Comparison of ENCODE assay signal across 8 mouse cellular contexts in the genomic region with DNA sequence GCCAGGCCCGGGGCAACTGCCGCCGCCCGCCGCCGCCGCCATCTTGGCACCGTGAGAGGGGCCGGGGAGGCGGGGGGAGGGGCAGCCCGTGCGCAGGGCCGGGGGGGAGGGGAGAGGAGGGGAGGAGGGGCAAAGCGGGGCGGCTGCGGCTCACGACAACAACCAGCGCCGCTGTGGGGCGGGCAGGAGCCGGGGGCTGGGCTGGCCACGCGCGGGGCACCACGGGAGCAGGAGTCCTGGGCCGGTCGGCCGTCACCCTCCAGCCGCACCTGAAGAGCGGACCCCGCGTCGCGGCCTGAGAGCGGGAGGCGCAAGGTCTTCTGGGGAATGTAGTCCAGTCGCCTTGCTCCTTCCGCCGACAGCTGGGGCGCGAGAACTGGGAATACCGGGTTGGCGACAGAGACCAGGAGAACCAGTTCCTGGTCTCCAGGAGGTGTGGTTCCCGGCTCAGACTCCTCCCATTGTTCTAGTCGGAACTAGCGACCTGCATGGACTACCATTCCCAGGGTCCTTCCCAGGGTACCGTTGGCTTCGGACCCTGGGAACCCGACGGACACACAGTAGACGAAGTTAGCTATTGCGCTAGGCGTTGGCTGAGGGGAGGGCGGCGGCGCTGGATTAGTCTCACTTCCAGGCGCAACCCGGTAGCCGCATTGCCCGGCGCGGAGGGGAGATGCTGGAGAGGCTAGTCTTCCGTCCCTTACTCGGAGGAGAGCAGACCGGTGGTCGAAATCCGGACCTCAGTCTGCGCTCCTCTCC. TPM values are rescaled to one million over a fixed set of nuclear protein-coding genes. Genes with fewer than 3 reads are reported as not detected.
DNase-seq lines count a peak whose midpoint lies in the region; ATAC-seq and TF ChIP-seq lines count a peak whose summit lies in the region.

A gene (minus strand): TSS at position 51 of the 759 bp plus-strand sequence.

- H3K9me3 ChIP-seq in kidney, embryonic 14.5 days (ENCODE audit: control insufficient read depth, low read length) = no peaks in the 10 kb centered on the region
- no peaks in the 10 kb centered on the region for H3K9me3 ChIP-seq in limb, embryonic 15.5 days

- peak within 1 kb of the TSS; percentile 70 for H3K27ac ChIP-seq in bone marrow macrophage, adult 2 months (ENCODE audit: insufficient read depth, low read depth, low read length)
- peak within 1 kb of the TSS; percentile 66 for H3K27ac ChIP-seq in embryonic fibroblast, embryonic 13.5 days (ENCODE audit: insufficient read depth, low read length)
- peak within 1 kb of the TSS; percentile 89 for H3K27ac ChIP-seq in kidney, embryonic 14.5 days (ENCODE audit: low read depth, low read length)
- peak within 1 kb of the TSS; percentile 94 for H3K27ac ChIP-seq in limb, embryonic 15.5 days

- H3K36me3 ChIP-seq in kidney, embryonic 14.5 days (ENCODE audit: control insufficient read depth, insufficient read depth, low read length) = peaks cover 31% of the 10 kb centered on the region
- peaks cover 27% of the 10 kb centered on the region for H3K36me3 ChIP-seq in limb, embryonic 15.5 days

- peak; percentile 97 for DNase-seq in A20 (ENCODE audit: low read depth, low spot score)
- peak; percentile 98 for DNase-seq in heart, adult 9 months (ENCODE audit: low spot score in 2 of 2)
- peak; percentile 79 to 85 for DNase-seq in monocyte, adult 2 months (ENCODE audit: low read depth in 1 of 2, low spot score in 2 of 2)
- peak; percentile 97 to 98 for DNase-seq in spleen, postnatal 36 days (ENCODE audit: low spot score in 2 of 2)

- TF ChIP-seq POLR2A in bone marrow macrophage, adult 2 months (IDR thresholded peaks at IDR 0.05; ENCODE audit: borderline replicate concordance, low read depth, low read length) = 0 out of 2 replicates have a peak, but pooled peaks have one; percentile 19
- TF ChIP-seq POLR2A in embryonic fibroblast, embryonic 13.5 days (IDR thresholded peaks at IDR 0.05; ENCODE audit: low read depth, low read length) = peak; percentile 89

- peak within 1 kb of the TSS; percentile 74 for H3K4me2 ChIP-seq in kidney, embryonic 14.5 days (replicated peaks; ENCODE audit: low read depth, low read length)
- peak within 1 kb of the TSS; percentile 87 for H3K4me2 ChIP-seq in limb, embryonic 15.5 days

- peaks cover 35% of the 10 kb centered on the region for H3K4me1 ChIP-seq in bone marrow macrophage, adult 2 months (ENCODE audit: control insufficient read depth, insufficient read depth, low read length)
- H3K4me1 ChIP-seq in embryonic fibroblast, embryonic 13.5 days (ENCODE audit: control insufficient read depth, insufficient read depth, low read length) = peaks cover 5% of the 10 kb centered on the region; the same call in 1 of the 2 replicates
- peaks cover 11% of the 10 kb centered on the region for H3K4me1 ChIP-seq in kidney, embryonic 14.5 days (ENCODE audit: control insufficient read depth, insufficient read depth, low read length)
- peaks cover 27% of the 10 kb centered on the region for H3K4me1 ChIP-seq in limb, embryonic 15.5 days

- peak; percentile 97 for ATAC-seq in kidney, embryonic 14.5 days (ENCODE audit: low FRiP score, low TSS enrichment)
- ATAC-seq in limb, embryonic 15.5 days (ENCODE audit: insufficient number of reproducible peaks, low FRiP score, low TSS enrichment, low read depth) = peak; percentile 96

- H3K4me3 ChIP-seq in bone marrow macrophage, adult 2 months (ENCODE audit: insufficient read depth, low read length) = peak within 1 kb of the TSS; percentile 88
- H3K4me3 ChIP-seq in embryonic fibroblast, embryonic 13.5 days (ENCODE audit: insufficient read depth, low read length) = peak within 1 kb of the TSS; percentile 94
- H3K4me3 ChIP-seq in kidney, embryonic 14.5 days (ENCODE audit: low read length) = peak within 1 kb of the TSS; percentile 96
- peak within 1 kb of the TSS; percentile 96 for H3K4me3 ChIP-seq in limb, embryonic 15.5 days

- H3K9ac ChIP-seq in kidney, embryonic 14.5 days (ENCODE audit: low read depth, low read length) = peak within 1 kb of the TSS; percentile 95
- H3K9ac ChIP-seq in limb, embryonic 15.5 days = peak within 1 kb of the TSS; percentile 99

- WGBS in kidney, embryonic 14.5 days = under 1% methylated on average over 54 of the region's 68 CpGs
- under 1% methylated on average over 51 of the region's 68 CpGs for WGBS in limb, embryonic 15.5 days

- H3K27me3 ChIP-seq in kidney, embryonic 14.5 days (ENCODE audit: control insufficient read depth, insufficient read depth, low read length) = no peaks in the 10 kb centered on the region
- no peaks in the 10 kb centered on the region for H3K27me3 ChIP-seq in limb, embryonic 15.5 days

- no peak for TF ChIP-seq CTCF in bone marrow macrophage, adult 2 months (IDR thresholded peaks at IDR 0.05; ENCODE audit: low read depth, low read length)
- TF ChIP-seq CTCF in embryonic fibroblast, embryonic 13.5 days (IDR thresholded peaks at IDR 0.05; ENCODE audit: borderline replicate concordance, insufficient read depth, low read length) = no peak

RNA-seq across cellular contexts. Expression of the gene that starts here (rescaled TPM):
- polyA plus RNA-seq in bone marrow macrophage, adult 2 months (2012; ENCODE audit: insufficient read depth, insufficient read length, missing spikeins) = 36.2 and 38.4 TPM in 2 replicates
- polyA plus RNA-seq in embryonic fibroblast, embryonic 13.5 days (2011; ENCODE audit: insufficient read length, low read depth, missing spikeins) = 31.9 and 40.1 TPM in 2 replicates
- 12.3 and 13.6 TPM in 2 replicates for polyA plus RNA-seq in kidney, embryonic 14.5 days (2014; fragmentation: Nextera tagmentation; extraction: Ambion mirVana)
- polyA plus RNA-seq in limb, embryonic 15.5 days (2015; fragmentation: Nextera tagmentation; extraction: Ambion mirVana) = 7.3 and 8.1 TPM in 2 replicates

Comparison
In these comparisons a context has a peak if more than half of its experiments do, and no peak if none do; other contexts are left out.
1. Peak in every context shown above with its lines: DNase-seq, ATAC-seq, H3K4me3 ChIP-seq and H3K27ac ChIP-seq.